Mouse (Mus musculus) granulocyte monocyte progenitor cell, adult 5-6 weeks (primary cell): ENCODE data around the gene Cryge. TPM values are rescaled to one million over a fixed set of nuclear protein-coding genes. Genes with fewer than 3 reads are reported as not detected.

Source experiments
- ATAC-seq: replicated peaks from 2 replicates; pipeline ENCODE4 v1.8.0; 2016; ENCODE audit warnings: mild to moderate bottlenecking, moderate TSS enrichment, inconsistent platforms; ENCODE audit not compliant: poor library complexity, severe bottlenecking
- total RNA-seq, 2 experiments: library from RNA; stranded (forward) in 1 of 2; stranded (reverse) in 1 of 2; fragments of 200-712, 200-1000 nt in 1 of 2; fragments of >200 nt in 1 of 2; fragmentation: Nextera tagmentation in 1 of 2; gene quantifications; 2 replicates each; pipeline ENCODE4 v1.2.3; 2014 to 2017

Cryge gene
- total RNA-seq, 2 experiments from 2014 or later: not detected

DNA sequence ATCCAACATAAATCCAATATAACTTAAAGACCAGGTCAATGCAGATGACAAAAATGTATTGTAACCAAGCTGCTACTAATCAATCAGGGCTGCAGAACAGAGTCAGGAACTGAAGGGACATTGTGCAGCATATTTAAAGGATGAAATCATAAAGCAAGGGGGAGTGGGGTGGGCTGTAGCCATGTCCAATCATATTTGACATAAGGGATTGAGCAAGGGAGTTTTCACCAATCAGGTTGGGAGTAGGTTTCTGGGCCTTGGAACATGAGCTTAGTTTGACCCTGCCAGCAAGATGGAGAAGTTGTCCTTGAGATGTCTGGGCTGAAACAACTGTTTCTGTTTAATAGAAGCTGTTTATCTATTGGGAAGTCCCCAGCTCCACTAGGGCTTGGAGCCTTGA is 18.3 kb downstream of the Cryge start, which contains the start of gene Akr1cl:
Gene Akr1cl, minus strand, starts transcription at position 119 of the 400 bp plus-strand sequence.
- no peak for ATAC-seq

DNA sequence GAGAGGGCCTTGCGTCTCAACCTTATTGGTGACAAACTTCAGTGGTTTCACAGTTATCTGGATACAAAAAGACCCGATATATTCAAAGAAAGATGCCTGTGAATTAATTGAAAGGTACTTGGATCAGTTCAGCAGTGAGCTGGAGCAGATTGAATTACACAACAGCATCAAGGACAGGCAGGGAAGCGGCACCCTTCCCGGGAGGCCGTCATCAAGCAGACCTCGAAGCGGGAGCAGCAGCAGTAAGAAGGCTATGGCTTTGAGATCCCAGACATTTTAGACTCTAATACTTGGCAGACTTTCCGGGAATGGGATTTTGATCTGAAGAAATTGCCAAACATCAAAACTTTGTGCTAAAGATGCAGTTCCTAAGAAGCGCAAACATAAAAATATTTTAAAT is 22.7 kb downstream of the Cryge start:
- no peak for ATAC-seq

DNA sequence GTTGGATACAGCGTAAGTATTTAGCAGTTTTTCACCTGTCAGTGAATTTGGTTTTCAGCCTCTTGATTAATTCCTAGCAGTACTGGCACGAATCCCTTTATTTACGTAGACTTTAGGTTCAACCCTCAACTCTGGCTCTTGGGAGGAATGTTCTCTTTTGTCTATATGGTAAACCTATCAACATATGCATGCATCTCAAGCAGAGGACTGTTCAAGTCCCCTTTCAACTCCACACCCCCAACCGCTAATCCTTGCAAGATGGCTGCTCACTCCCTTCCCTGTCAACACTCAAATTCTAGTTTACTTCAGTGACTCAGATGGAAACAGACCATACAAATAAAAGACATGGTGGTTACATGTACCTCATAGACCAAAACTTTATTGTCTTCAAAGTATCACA is 38.2 kb downstream of the Cryge start:
- ATAC-seq: no peak

GRCm38 (mm10) chr1:65010153-65010552 is 40.8 kb downstream of the Cryge start:
- ATAC-seq: peak; percentile 97

DNA sequence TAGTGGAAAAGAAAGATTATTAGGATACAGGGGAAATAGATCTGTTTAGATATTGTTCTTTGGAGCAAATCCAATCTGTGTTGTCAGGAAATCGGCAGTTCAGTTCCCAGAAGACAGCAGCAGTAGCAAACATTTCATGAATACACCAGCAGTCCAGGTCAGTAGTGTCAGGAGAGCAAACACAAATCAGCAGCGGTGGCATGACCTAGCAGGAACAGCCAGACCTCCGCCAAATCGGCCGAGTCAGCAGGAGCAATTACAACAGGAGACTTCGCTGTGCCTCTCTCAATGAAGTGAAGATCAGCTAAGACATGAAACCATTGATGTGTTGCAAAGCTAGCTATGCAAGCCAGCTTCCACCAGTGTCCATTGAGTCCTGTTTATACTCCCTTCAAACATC is 45.4 kb downstream of the Cryge start:
- ATAC-seq: no peak

GRCm38 (mm10) chr1:65004526-65004925 is 46.4 kb downstream of the Cryge start:
- no peak for ATAC-seq

Other genes with a start within 250 kb of the Cryge start
- 12.5 and 13.5 TPM in 2 replicates for gene Plekhm3, start 94.3 kb downstream of the Cryge start, total RNA-seq (2014; fragmentation: Nextera tagmentation)
- gene Plekhm3, start 94.3 kb downstream of the Cryge start, total RNA-seq (2017): 5.4 and 8.5 TPM in 2 replicates
- not detected in 2 replicates for gene Akr1cl, start 18.4 kb downstream of the Cryge start, total RNA-seq (2014; fragmentation: Nextera tagmentation)
- not detected in 2 replicates for gene Akr1cl, start 18.4 kb downstream of the Cryge start, total RNA-seq (2017)
- gene Crygd, start 12.3 kb upstream of the Cryge start, total RNA-seq (2014; fragmentation: Nextera tagmentation): not detected in 2 replicates
- gene Crygd, start 12.3 kb upstream of the Cryge start, total RNA-seq (2017): not detected in 2 replicates
- gene Crygc, start 22.5 kb upstream of the Cryge start, total RNA-seq (2014; fragmentation: Nextera tagmentation): not detected in 2 replicates
- not detected in 2 replicates for gene Crygc, start 22.5 kb upstream of the Cryge start, total RNA-seq (2017)
- not detected in 2 replicates for gene Crygb, start 31.1 kb upstream of the Cryge start, total RNA-seq (2014; fragmentation: Nextera tagmentation)
- gene Crygb, start 31.1 kb upstream of the Cryge start, total RNA-seq (2017): not detected in 2 replicates
- not detected in 2 replicates for gene Cryga, start 52.2 kb upstream of the Cryge start, total RNA-seq (2014; fragmentation: Nextera tagmentation)
- 0.73 TPM in 1 of 2 replicates, not detected in the other for gene Cryga, start 52.2 kb upstream of the Cryge start, total RNA-seq (2017)
- not detected in 2 replicates for gene Gm28845, start 68.4 kb upstream of the Cryge start, total RNA-seq (2014; fragmentation: Nextera tagmentation)
- gene Gm28845, start 68.4 kb upstream of the Cryge start, total RNA-seq (2017): not detected in 2 replicates
- gene D630023F18Rik, start 72.1 kb upstream of the Cryge start, total RNA-seq (2014; fragmentation: Nextera tagmentation): 0.70 TPM in 1 of 2 replicates, not detected in the other
- 1.3 and 2.3 TPM in 2 replicates for gene D630023F18Rik, start 72.1 kb upstream of the Cryge start, total RNA-seq (2017)
- 98.5 and 119 TPM in 2 replicates for gene Idh1, start 135.4 kb upstream of the Cryge start, total RNA-seq (2014; fragmentation: Nextera tagmentation)
- gene Idh1, start 135.4 kb upstream of the Cryge start, total RNA-seq (2017): 214 and 218 TPM in 2 replicates
- 23.0 and 26.7 TPM in 2 replicates for gene Pikfyve, start 135.5 kb upstream of the Cryge start, total RNA-seq (2014; fragmentation: Nextera tagmentation)
- 27.9 and 29.8 TPM in 2 replicates for gene Pikfyve, start 135.5 kb upstream of the Cryge start, total RNA-seq (2017)
- not detected in 2 replicates for gene Pth2r, start 230.9 kb upstream of the Cryge start, total RNA-seq (2014; fragmentation: Nextera tagmentation)
- not detected in 2 replicates for gene Pth2r, start 230.9 kb upstream of the Cryge start, total RNA-seq (2017)